Mouse (Mus musculus) hindbrain, embryonic 16.5 days (tissue): ENCODE measurements around the gene 4933407L21Rik. TPM values are rescaled to one million over a fixed set of nuclear protein-coding genes. Genes with fewer than 3 reads are reported as not detected.
A peak's percentile ranks its signal among the peaks of the same experiment; 100 is the strongest.

Source experiments
- ATAC-seq: fragments of 200-750 bp; cut with Nextera tagmentation; 2 replicates; pipeline ENCODE4 v1.8.0; 2017; ENCODE audit warnings: moderate TSS enrichment, moderate library complexity
- H3K27ac ChIP-seq: fragments of 300-500 bp; sonication (generic); 2 replicates; pipeline ENCODE4 v1.5.1; 2014; ENCODE audit warnings: low read depth, mild to moderate bottlenecking, control low read depth, low read length, moderate library complexity
- H3K27me3 ChIP-seq: fragments of 300-500 bp; sonication (generic); replicated peaks from 2 replicates; pipeline ENCODE4 v1.6.1; 2014; ENCODE audit warnings: low read length; ENCODE audit not compliant: control insufficient read depth, insufficient read depth
- H3K36me3 ChIP-seq: fragments of 300-500 bp; sonication (generic); 2 replicates; pipeline ENCODE4 v1.6.1; 2014; ENCODE audit warnings: mild to moderate bottlenecking, low read length, moderate library complexity, mixed read lengths; ENCODE audit not compliant: control insufficient read depth, insufficient read depth
- H3K4me1 ChIP-seq: fragments of 300-500 bp; sonication (generic); 2 replicates; pipeline ENCODE4 v1.6.1; 2014; ENCODE audit warnings: low read depth, low read length; ENCODE audit not compliant: control insufficient read depth, insufficient read depth
- H3K4me2 ChIP-seq: fragments of 300-500 bp; sonication (generic); 2 replicates; pipeline ENCODE4 v1.6.1; 2014; ENCODE audit warnings: mild to moderate bottlenecking, low read length, control low read depth, moderate library complexity
- H3K4me3 ChIP-seq: fragments of 300-500 bp; sonication (generic); 2 replicates; pipeline ENCODE4 v1.5.1; 2014; ENCODE audit warnings: mild to moderate bottlenecking, low read length, control low read depth, moderate library complexity
- H3K9ac ChIP-seq: fragments of 300-500 bp; sonication (generic); 2 replicates; pipeline ENCODE4 v1.6.1; 2014; ENCODE audit warnings: low read depth, mild to moderate bottlenecking, control low read depth, low read length, moderate library complexity
- H3K9me3 ChIP-seq: fragments of 300-500 bp; sonication (generic); 2 replicates; pipeline ENCODE4 v1.6.1; 2014; ENCODE audit warnings: mild to moderate bottlenecking, low read length, moderate library complexity; ENCODE audit not compliant: control insufficient read depth
- WGBS: fragments of 180-500 bp; shearing (Covaris S2); extraction: QIAGEN DNeasy Blood & Tissue Kit; methylation state at CpG from one replicate; pipeline ENCODE4 v1.1.7; 2014; 5-methylcytosine and 5-hydroxymethylcytosine counted together
- polyA plus RNA-seq: library from polyadenylated mRNA; unstranded; fragments of >200 nt; fragmentation: Nextera tagmentation; extraction: Ambion mirVana; gene quantifications from 2 replicates; pipeline ENCODE4 v1.2.1, GENCODE M21; 2015

4933407L21Rik gene
- polyA plus RNA-seq, 1 experiment from 2014 or later: 9.5 TPM

- Histone ChIP-seq H3K9ac (no peak overlapping the region), H3K4me1 (peaks cover 17% of the 10 kb centered on the region), H3K9me3 (no peaks in the 10 kb centered on the region), H3K36me3 (no peaks in the 10 kb centered on the region), H3K27me3 (no peaks in the 10 kb centered on the region), H3K4me2 (no peak overlapping the region), H3K27ac (no peak overlapping the region), H3K4me3 (no peak overlapping the region)
- WGBS: 92% methylated on average over 7 of the region's 7 CpGs
- ATAC-seq: no peak
Observed at GRCm38 (mm10) chr1:85913078-85913755, 15.1 kb upstream of the 4933407L21Rik start.

- no peaks in the 10 kb centered on the region for H3K9me3 ChIP-seq
- H3K9ac ChIP-seq: no peak overlapping the region
- no peak overlapping the region for H3K4me2 ChIP-seq
- no peak overlapping the region for H3K27ac ChIP-seq
- H3K4me1 ChIP-seq: peaks cover 20% of the 10 kb centered on the region
- no peak for ATAC-seq
- no peak overlapping the region for H3K4me3 ChIP-seq
- no peaks in the 10 kb centered on the region for H3K27me3 ChIP-seq
- H3K36me3 ChIP-seq: no peaks in the 10 kb centered on the region
Observed at GRCm38 (mm10) chr1:85915890-85916289, 12.4 kb upstream of the 4933407L21Rik start.

GRCm38 (mm10) chr1:85916830-85917450 is 11.3 kb upstream of the 4933407L21Rik start:
- peak overlapping the region; percentile 84 for H3K27ac ChIP-seq
- H3K27me3 ChIP-seq: no peaks in the 10 kb centered on the region
- H3K4me1 ChIP-seq: peaks cover 20% of the 10 kb centered on the region
- no peak overlapping the region; the same call in 1 of the 2 replicates for H3K9ac ChIP-seq
- 8% methylated on average over 4 of the region's 4 CpGs for WGBS
- no peak overlapping the region for H3K4me3 ChIP-seq
- no peaks in the 10 kb centered on the region for H3K9me3 ChIP-seq
- peak overlapping the region; percentile 18 for H3K4me2 ChIP-seq
- no peaks in the 10 kb centered on the region for H3K36me3 ChIP-seq
- ATAC-seq: peak; percentile 88

- Histone ChIP-seq H3K9ac (no peak overlapping the region), H3K27me3 (no peaks in the 10 kb centered on the region), H3K4me2 (no peak overlapping the region), H3K4me3 (no peak overlapping the region), H3K9me3 (no peaks in the 10 kb centered on the region), H3K27ac (no peak overlapping the region), H3K4me1 (peaks cover 29% of the 10 kb centered on the region), H3K36me3 (no peaks in the 10 kb centered on the region)
- ATAC-seq: no peak
- 75% methylated on average over 7 of the region's 7 CpGs for WGBS
Observed at GRCm38 (mm10) chr1:85919621-85920020, 8.7 kb upstream of the 4933407L21Rik start.

- H3K4me3 ChIP-seq: no peak overlapping the region
- H3K36me3 ChIP-seq: no peaks in the 10 kb centered on the region
- H3K27ac ChIP-seq: peak overlapping the region; percentile 61
- peak; percentile 66 for ATAC-seq
- 59% methylated on average over 7 of the region's 7 CpGs for WGBS
- no peak overlapping the region for H3K4me2 ChIP-seq
- H3K9me3 ChIP-seq: no peaks in the 10 kb centered on the region
- no peaks in the 10 kb centered on the region for H3K27me3 ChIP-seq
- H3K9ac ChIP-seq: no peak overlapping the region
- H3K4me1 ChIP-seq: peaks cover 23% of the 10 kb centered on the region
Observed at GRCm38 (mm10) chr1:85921725-85922124, 6.6 kb upstream of the 4933407L21Rik start.

- 40% methylated on average over 7 of the region's 7 CpGs for WGBS
- no peaks in the 10 kb centered on the region for H3K27me3 ChIP-seq
- H3K9me3 ChIP-seq: no peaks in the 10 kb centered on the region
- H3K4me2 ChIP-seq: no peak overlapping the region
- peak overlapping the region; percentile 61 for H3K27ac ChIP-seq
- no peaks in the 10 kb centered on the region for H3K36me3 ChIP-seq
- no peak overlapping the region for H3K9ac ChIP-seq
- H3K4me1 ChIP-seq: peaks cover 18% of the 10 kb centered on the region
- no peak overlapping the region for H3K4me3 ChIP-seq
- peak; percentile 86 for ATAC-seq
Observed at GRCm38 (mm10) chr1:85922127-85922864, 6.0 kb upstream of the 4933407L21Rik start.

- no peak overlapping the region for H3K9ac ChIP-seq
- no peaks in the 10 kb centered on the region for H3K36me3 ChIP-seq
- no peak overlapping the region for H3K4me2 ChIP-seq
- no peak; the same call in 1 of the 2 replicates for ATAC-seq
- H3K27ac ChIP-seq: peak overlapping the region; percentile 61
- no peaks in the 10 kb centered on the region for H3K9me3 ChIP-seq
- H3K4me3 ChIP-seq: no peak overlapping the region
- H3K27me3 ChIP-seq: no peaks in the 10 kb centered on the region
- WGBS: 62% methylated on average over 5 of the region's 5 CpGs
- peaks cover 18% of the 10 kb centered on the region for H3K4me1 ChIP-seq
Observed at GRCm38 (mm10) chr1:85922865-85923211, 5.4 kb upstream of the 4933407L21Rik start.

- WGBS: 82% methylated on average over 5 of the region's 5 CpGs
- Histone ChIP-seq H3K4me1 (peaks cover 27% of the 10 kb centered on the region), H3K9ac (no peak overlapping the region), H3K4me2 (no peak overlapping the region), H3K9me3 (no peaks in the 10 kb centered on the region), H3K4me3 (no peak overlapping the region), H3K27ac (no peak overlapping the region), H3K36me3 (no peaks in the 10 kb centered on the region), H3K27me3 (no peaks in the 10 kb centered on the region)
- ATAC-seq: no peak
Observed at GRCm38 (mm10) chr1:85925183-85925582, 3.1 kb upstream of the 4933407L21Rik start.

- Histone ChIP-seq H3K4me1 (peaks cover 30% of the 10 kb centered on the region), H3K4me3 (no peak overlapping the region)
Observed at GRCm38 (mm10) chr1:85928688-85929065, 394 bp downstream of the 4933407L21Rik start.

More at GRCm38 (mm10) chr1:85928688-85929065, 394 bp downstream of the 4933407L21Rik start:
- 34% methylated on average over 4 of the region's 4 CpGs for WGBS
- H3K27me3 ChIP-seq: no peaks in the 10 kb centered on the region
- ATAC-seq: peak; percentile 55
- H3K9me3 ChIP-seq: no peaks in the 10 kb centered on the region
- peak overlapping the region; percentile 29; the same call in 1 of the 2 replicates for H3K4me2 ChIP-seq
- peak overlapping the region; percentile 89 for H3K27ac ChIP-seq
- 0 out of 2 replicates have a peak overlapping the region, but pooled peaks have one; percentile 6 for H3K9ac ChIP-seq
- no peaks in the 10 kb centered on the region for H3K36me3 ChIP-seq
